In the genomic region with DNA sequence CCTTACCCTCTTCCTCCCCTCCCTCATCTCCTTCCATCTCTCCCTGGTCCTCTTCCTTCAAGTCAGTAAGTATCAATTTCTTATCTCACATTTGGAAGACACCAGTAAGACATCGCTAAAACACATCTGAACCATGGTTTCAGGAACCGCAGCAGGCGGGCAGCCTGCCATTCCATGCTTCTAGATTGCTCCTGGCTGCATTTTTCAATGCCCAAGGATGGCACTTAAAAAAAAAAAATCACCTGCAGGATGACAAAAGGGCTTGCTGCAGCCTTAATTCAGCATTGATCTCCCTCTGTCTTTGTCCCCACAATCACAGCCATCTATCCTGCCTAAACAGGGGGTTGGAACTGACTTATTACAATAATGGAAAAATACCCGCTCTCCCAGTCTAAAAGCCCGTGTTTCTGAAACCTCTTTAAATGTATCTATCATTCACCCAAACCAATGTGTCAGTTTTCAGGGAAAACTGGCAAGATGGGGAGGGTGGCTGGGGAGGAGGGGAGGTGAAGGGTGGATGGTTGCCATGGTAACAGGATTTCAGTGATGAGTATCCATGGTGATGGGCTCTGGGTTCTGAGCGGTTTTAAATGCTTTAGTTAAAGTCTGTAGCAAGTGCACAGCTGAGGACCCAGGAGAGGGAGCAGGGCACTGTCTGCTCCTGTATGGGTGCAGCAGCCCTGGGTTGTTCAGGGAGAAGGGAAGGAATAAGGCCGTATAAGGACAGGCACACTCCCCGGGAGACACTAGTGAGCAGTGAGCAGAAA, we compare ENCODE assay signal across 11 mouse cellular contexts.
DNase-seq lines count a peak whose midpoint lies in the region; ATAC-seq and TF ChIP-seq lines count a peak whose summit lies in the region.
"Had no signal": no experiment of that assay in that cellular context is flagged by ENCODE, and none has a peak within 500 bp of the region (broad histone marks: within the 10 kb centered on the region; RNA-seq: fewer than 3 reads in every experiment).

No protein-coding gene starts in this region.

- TF ChIP-seq CTCF in hindbrain, postnatal 0 days (IDR thresholded peaks at IDR 0.05; ENCODE audit: low read depth), result no peak

- H3K36me3 ChIP-seq in hindbrain, postnatal 0 days (ENCODE audit: insufficient read depth, low read length), result no peaks in the 10 kb centered on the region
- H3K36me3 ChIP-seq in midbrain, embryonic 13.5 days, result no peaks in the 10 kb centered on the region
- H3K36me3 ChIP-seq: lung, embryonic 15.5 days had no signal

- DNase-seq in R1 (ENCODE audit: low read depth, low spot score), result peak; percentile 59
- peak; percentile 92 for DNase-seq in hindbrain, postnatal 0 days (ENCODE audit: low spot score)
- DNase-seq in spleen, postnatal 36 days (ENCODE audit: low spot score in 2 of 2), result no peak
- DNase-seq in urinary bladder, adult 18-20 months (ENCODE audit: low spot score in 2 of 2), result no peak
- DNase-seq in heart, adult 9 months (ENCODE audit: low spot score in 2 of 2), result no peak
- DNase-seq: adrenal gland, adult 8-10 months; kidney, adult 2 months had no signal

- peaks cover 11% of the 10 kb centered on the region; the same call in 1 of the 2 replicates for H3K4me1 ChIP-seq in hindbrain, postnatal 0 days (ENCODE audit: insufficient read depth, low read length)
- H3K4me1 ChIP-seq in midbrain, embryonic 13.5 days (replicated peaks), result peaks cover 53% of the 10 kb centered on the region
- H3K4me1 ChIP-seq: lung, embryonic 15.5 days had no signal

- H3K9me3 ChIP-seq in hindbrain, postnatal 0 days (ENCODE audit: low read length), result no peaks in the 10 kb centered on the region
- no peaks in the 10 kb centered on the region for H3K9me3 ChIP-seq in midbrain, embryonic 13.5 days
- H3K9me3 ChIP-seq: lung, embryonic 15.5 days had no signal

- H3K27ac ChIP-seq in hindbrain, postnatal 0 days, result peak overlapping the region; percentile 78
- H3K27ac ChIP-seq in midbrain, embryonic 13.5 days, result peak overlapping the region; percentile 94
- H3K27ac ChIP-seq: lung, embryonic 15.5 days had no signal

- H3K9ac ChIP-seq in hindbrain, postnatal 0 days (replicated peaks; ENCODE audit: low read length), result no peak overlapping the region; the same call in 1 of the 2 replicates
- H3K9ac ChIP-seq in midbrain, embryonic 13.5 days (replicated peaks), result 0 out of 2 replicates have a peak overlapping the region, but pooled peaks have one; percentile 4
- H3K9ac ChIP-seq: lung, embryonic 15.5 days had no signal

- 23% methylated on average over 8 of the region's 8 CpGs for WGBS in hindbrain, postnatal 0 days
- whole genome bisulfite sequencing in midbrain, embryonic 13.5 days, result 24% methylated on average over 8 of the region's 8 CpGs

- ATAC-seq in erythroid progenitor cell, adult 5-6 weeks (replicated peaks; ENCODE audit: low FRiP score, poor library complexity, severe bottlenecking), result 0 out of 2 replicates have a peak, but pooled peaks have one; percentile 36
- peak; percentile 77 for ATAC-seq in hindbrain, postnatal 0 days
- peak; percentile 94 for ATAC-seq in midbrain, embryonic 13.5 days
- ATAC-seq in megakaryocyte progenitor cell, adult 5-6 weeks (replicated peaks; ENCODE audit: poor library complexity), result no peak

- H3K4me3 ChIP-seq in hindbrain, postnatal 0 days (ENCODE audit: low read length), result no peak overlapping the region
- H3K4me3 ChIP-seq in midbrain, embryonic 13.5 days (replicated peaks), result no peak overlapping the region
- H3K4me3 ChIP-seq: lung, embryonic 15.5 days had no signal

- H3K27me3 ChIP-seq in hindbrain, postnatal 0 days (ENCODE audit: insufficient read depth, low read length), result no peaks in the 10 kb centered on the region
- H3K27me3 ChIP-seq in midbrain, embryonic 13.5 days, result no peaks in the 10 kb centered on the region
- H3K27me3 ChIP-seq: lung, embryonic 15.5 days had no signal

- peak overlapping the region; percentile 16; the same call in 1 of the 2 replicates for H3K4me2 ChIP-seq in hindbrain, postnatal 0 days (ENCODE audit: low read depth, low read length)
- peak overlapping the region; percentile 35 for H3K4me2 ChIP-seq in midbrain, embryonic 13.5 days (replicated peaks)
- H3K4me2 ChIP-seq: lung, embryonic 15.5 days had no signal

Comparison
In these comparisons a context has a peak if more than half of its experiments do, and no peak if none do; other contexts are left out.
1. DNase-seq: peak in R1 (single experiment) and hindbrain, postnatal 0 days (single experiment); none in spleen, postnatal 36 days (0 of 2), urinary bladder, adult 18-20 months (0 of 2) and heart, adult 9 months (0 of 2).